Mouse (Mus musculus) forebrain, postnatal 0 days (tissue): ENCODE measurements around the gene Chic2. TPM values are rescaled to one million over a fixed set of nuclear protein-coding genes. Genes with fewer than 3 reads are reported as not detected.

Source experiments
- ATAC-seq: fragments of 200-750 bp; cut with Nextera tagmentation; 2 replicates; pipeline ENCODE4 v1.8.0; 2017; ENCODE audit warnings: mild to moderate bottlenecking, moderate library complexity
- DNase-seq: peaks from one replicate; pipeline ENCODE4 v3.0.0-alpha.2; 2015
- H3K27ac ChIP-seq: fragments of 300-500 bp; sonication (generic); 2 replicates; pipeline ENCODE4 v1.5.1; 2014; ENCODE audit warnings: low read depth, mild to moderate bottlenecking, antibody characterized with exemption, low read length, moderate library complexity, mixed read lengths
- H3K27me3 ChIP-seq: fragments of 300-500 bp; sonication (generic); 2 replicates; pipeline ENCODE4 v1.6.1; 2014; ENCODE audit warnings: mild to moderate bottlenecking, low read length, mixed read lengths; ENCODE audit not compliant: insufficient read depth
- H3K36me3 ChIP-seq: fragments of 300-500 bp; sonication (generic); 2 replicates; pipeline ENCODE4 v1.6.1; 2014; ENCODE audit warnings: mild to moderate bottlenecking, moderate library complexity; ENCODE audit not compliant: insufficient read depth
- H3K4me1 ChIP-seq: fragments of 300-500 bp; sonication (generic); 2 replicates; pipeline ENCODE4 v1.6.1; 2014; ENCODE audit warnings: antibody characterized with exemption; ENCODE audit not compliant: insufficient read depth
- H3K4me2 ChIP-seq: fragments of 300-500 bp; sonication (generic); 2 replicates; pipeline ENCODE4 v1.6.1; 2014; ENCODE audit warnings: low read depth, mild to moderate bottlenecking, moderate library complexity
- H3K4me3 ChIP-seq: fragments of 300-500 bp; sonication (generic); 2 replicates; pipeline ENCODE4 v1.5.1; 2014; ENCODE audit warnings: low read depth, low read length, mixed read lengths
- H3K9ac ChIP-seq: fragments of 300-500 bp; sonication (generic); 2 replicates; pipeline ENCODE4 v1.6.1; 2014; ENCODE audit warnings: mild to moderate bottlenecking
- H3K9me3 ChIP-seq: fragments of 300-500 bp; sonication (generic); 2 replicates; pipeline ENCODE4 v1.6.1; 2016; ENCODE audit warnings: low read length
- CTCF ChIP-seq: sonication (generic); IDR thresholded peaks from 2 replicates; pipeline ENCODE4 v1.5.1; 2016; ENCODE audit warnings: antibody characterized with exemption, control low read depth, low read depth
- WGBS: fragments of 180-500 bp; shearing (Covaris S2); extraction: QIAGEN DNeasy Blood & Tissue Kit; methylation state at CpG from one replicate; pipeline ENCODE4 v1.1.7; 2014; 5-methylcytosine and 5-hydroxymethylcytosine counted together
- polyA plus RNA-seq: library from polyadenylated mRNA; unstranded; fragments of >200 nt; fragmentation: Nextera tagmentation; extraction: Ambion mirVana; gene quantifications from 2 replicates; pipeline ENCODE4 v1.2.1, GENCODE M21; 2015
- total RNA-seq: library from RNA; depleted of rRNA; stranded (reverse); fragments of >200 nt; gene quantifications from 2 replicates; pipeline ENCODE4 v1.2.3, GENCODE M21; 2014

The Chic2 gene
- total and polyA plus RNA-seq, 2 experiments from 2014 or later: 37.7 to 39.1 TPM

GRCm38 (mm10) chr5:74962771-74963170, 81.8 kb downstream of the Chic2 start:
- Histone ChIP-seq H3K4me1 (no peaks in the 10 kb centered on the region; the same call in 1 of the 2 replicates), H3K4me3 (no peak overlapping the region), H3K27me3 (no peaks in the 10 kb centered on the region; the same call in 1 of the 2 replicates), H3K27ac (no peak overlapping the region), H3K36me3 (no peaks in the 10 kb centered on the region), H3K4me2 (no peak overlapping the region), H3K9ac (no peak overlapping the region), H3K9me3 (no peaks in the 10 kb centered on the region)
- DNase-seq: no peak
- ATAC-seq: peak; percentile 32; the same call in 1 of the 2 replicates
- WGBS: 56% methylated on average over 5 of the region's 5 CpGs
- TF ChIP-seq CTCF: no peak

GRCm38 (mm10) chr5:74960840-74961543, 83.6 kb downstream of the Chic2 start:
- Histone ChIP-seq H3K4me3 (no peak overlapping the region), H3K27ac (no peak overlapping the region), H3K4me2 (no peak overlapping the region), H3K36me3 (no peaks in the 10 kb centered on the region), H3K9ac (no peak overlapping the region), H3K4me1 (no peaks in the 10 kb centered on the region), H3K9me3 (no peaks in the 10 kb centered on the region), H3K27me3 (no peaks in the 10 kb centered on the region; the same call in 1 of the 2 replicates)
- ATAC-seq: peak; percentile 74
- TF ChIP-seq CTCF: peak; percentile 86
- peak; percentile 89 for DNase-seq
- WGBS: 23% methylated on average over 14 of the region's 14 CpGs

GRCm38 (mm10) chr5:74960306-74960705, 84.3 kb downstream of the Chic2 start:
- no peak overlapping the region for H3K4me3 ChIP-seq
- H3K9me3 ChIP-seq: no peaks in the 10 kb centered on the region
- H3K4me1 ChIP-seq: no peaks in the 10 kb centered on the region
- H3K36me3 ChIP-seq: no peaks in the 10 kb centered on the region
- H3K27ac ChIP-seq: no peak overlapping the region
- no peak overlapping the region for H3K4me2 ChIP-seq
- WGBS: 54% methylated on average over 9 of the region's 9 CpGs
- no peak for DNase-seq
- no peak for TF ChIP-seq CTCF
- H3K27me3 ChIP-seq: no peaks in the 10 kb centered on the region; the same call in 1 of the 2 replicates
- no peak overlapping the region for H3K9ac ChIP-seq
- no peak for ATAC-seq

DNA sequence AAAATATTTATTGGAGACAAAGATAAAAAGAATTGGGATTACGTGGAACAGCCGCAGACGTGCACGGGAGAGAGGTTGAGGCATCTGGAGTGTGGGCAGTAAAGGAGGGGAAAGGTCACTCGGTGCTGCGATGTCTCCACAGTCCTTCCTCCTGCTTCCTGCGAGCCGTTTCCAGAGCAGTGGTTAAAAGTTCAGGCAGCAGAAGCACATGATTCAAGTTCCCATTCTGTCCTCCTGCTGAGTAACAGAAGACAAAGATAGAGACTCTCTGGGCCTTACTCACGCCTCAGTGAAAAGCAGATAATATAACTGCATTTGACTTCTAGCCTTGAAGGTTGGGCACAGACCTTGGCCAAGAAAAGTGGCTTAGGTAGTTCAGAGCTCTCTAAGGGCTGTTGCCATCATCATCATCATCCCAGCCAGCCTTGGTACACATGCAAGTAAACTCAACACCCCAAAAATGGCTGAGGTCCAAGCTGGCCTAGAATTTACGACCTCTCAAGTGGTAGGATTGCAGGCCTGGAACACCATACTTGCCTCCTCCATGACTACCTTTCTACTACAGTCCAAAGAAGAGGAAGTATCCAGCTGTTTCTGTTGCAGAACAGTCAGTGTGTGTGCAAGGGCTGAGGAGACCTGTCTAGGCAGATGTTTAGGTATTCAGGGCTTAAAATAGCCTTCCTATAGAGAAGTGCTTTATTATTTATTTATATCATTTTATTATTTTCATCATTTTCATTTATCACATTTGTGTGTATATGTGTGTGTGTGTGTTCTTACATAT, 87.1 kb downstream of the Chic2 start:
- Histone ChIP-seq H3K27me3 (no peaks in the 10 kb centered on the region; the same call in 1 of the 2 replicates), H3K36me3 (no peaks in the 10 kb centered on the region), H3K4me2 (no peak overlapping the region), H3K27ac (no peak overlapping the region), H3K4me3 (no peak overlapping the region), H3K9me3 (no peaks in the 10 kb centered on the region), H3K4me1 (no peaks in the 10 kb centered on the region), H3K9ac (no peak overlapping the region)
- no peak for TF ChIP-seq CTCF
- ATAC-seq (no peak), DNase-seq (no peak)
- WGBS: 70% methylated on average over 10 of the region's 10 CpGs

GRCm38 (mm10) chr5:74956335-74956734, 88.2 kb downstream of the Chic2 start:
- ATAC-seq (0 out of 2 replicates have a peak, but pooled peaks have one; percentile 38), DNase-seq (no peak)
- H3K4me3 ChIP-seq: no peak overlapping the region
- no peak overlapping the region for H3K27ac ChIP-seq
- WGBS: 49% methylated on average over 9 of the region's 9 CpGs
- no peak overlapping the region for H3K9ac ChIP-seq
- H3K36me3 ChIP-seq: no peaks in the 10 kb centered on the region
- no peak overlapping the region for H3K4me2 ChIP-seq
- H3K9me3 ChIP-seq: no peaks in the 10 kb centered on the region
- H3K27me3 ChIP-seq: no peaks in the 10 kb centered on the region; the same call in 1 of the 2 replicates
- no peak for TF ChIP-seq CTCF
- no peaks in the 10 kb centered on the region for H3K4me1 ChIP-seq

GRCm38 (mm10) chr5:74955565-74955964, 89.0 kb downstream of the Chic2 start:
- Histone ChIP-seq H3K9me3 (no peaks in the 10 kb centered on the region), H3K9ac (no peak overlapping the region), H3K4me1 (no peaks in the 10 kb centered on the region), H3K4me2 (no peak overlapping the region), H3K27me3 (no peaks in the 10 kb centered on the region; the same call in 1 of the 2 replicates), H3K4me3 (no peak overlapping the region), H3K27ac (no peak overlapping the region), H3K36me3 (no peaks in the 10 kb centered on the region)
- no peak for TF ChIP-seq CTCF
- no peak for DNase-seq
- WGBS: 90% methylated on average over 1 of the region's 1 CpGs
- ATAC-seq: no peak

DNA sequence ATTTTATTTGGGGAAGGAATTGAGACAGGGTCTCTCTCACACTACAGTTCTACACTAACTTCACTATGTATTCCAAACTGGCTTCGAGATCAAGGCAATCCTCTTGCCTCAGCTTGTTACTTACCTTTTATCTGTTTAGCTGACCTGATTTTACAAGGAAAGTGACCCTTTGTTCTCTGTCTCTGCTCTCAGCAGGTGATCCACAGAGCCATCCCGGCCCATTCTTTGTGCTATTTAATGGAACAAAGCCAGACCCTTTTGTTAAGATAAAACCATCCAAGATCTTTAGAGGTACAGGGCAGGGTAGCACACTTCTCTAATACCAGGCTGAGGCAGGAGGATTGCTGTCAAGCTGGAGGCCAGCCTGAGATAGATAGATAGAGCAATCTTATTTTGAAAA, 91.6 kb downstream of the Chic2 start:
- WGBS: 19% methylated on average over 2 of the region's 2 CpGs
- ATAC-seq (no peak), DNase-seq (no peak)
- no peak overlapping the region for H3K4me2 ChIP-seq
- H3K4me3 ChIP-seq: no peak overlapping the region
- 0 out of 2 replicates have a peak, but pooled peaks cover under 1% of the 10 kb centered on the region for H3K27me3 ChIP-seq
- no peaks in the 10 kb centered on the region for H3K36me3 ChIP-seq
- TF ChIP-seq CTCF: no peak
- no peaks in the 10 kb centered on the region for H3K4me1 ChIP-seq
- H3K9me3 ChIP-seq: no peaks in the 10 kb centered on the region
- H3K9ac ChIP-seq: no peak overlapping the region
- no peak overlapping the region for H3K27ac ChIP-seq
